Mouse (Mus musculus): Measurements from ENCODE around the gene Ubxn7.
A peak's percentile ranks its signal among the peaks of the same experiment; 100 is the strongest.
"Not testable (repeated sequence)": the region's sequence is repeated elsewhere in the genome, so short reads cannot be mapped to it uniquely, and the experiment has no call there.

Gene Ubxn7

GRCm38 (mm10) chr16:32332040-32332555, at the start of gene Ubxn7:
TSS of gene Ubxn7 (plus strand) at chr16:32332257.
- peak; percentile 89 to 97 for DNase-seq (ENCODE audit: low spot score in 2 of 2)

GRCm38 (mm10) chr16:32282608-32283007, 49.4 kb upstream of the Ubxn7 start:
- no peak for DNase-seq (ENCODE audit: low spot score in 2 of 2)

GRCm38 (mm10) chr16:32291821-32292220, 40.2 kb upstream of the Ubxn7 start:
- DNase-seq (ENCODE audit: low spot score in 2 of 2): no peak

GRCm38 (mm10) chr16:32299617-32300016, 32.4 kb upstream of the Ubxn7 start:
- not testable (repeated sequence) for DNase-seq (ENCODE audit: low spot score in 2 of 2)

- no peak for DNase-seq (ENCODE audit: low spot score in 2 of 2)
Observed at GRCm38 (mm10) chr16:32303046-32303445, 29.0 kb upstream of the Ubxn7 start.

- DNase-seq (ENCODE audit: low spot score in 2 of 2): no peak
Observed at GRCm38 (mm10) chr16:32303886-32304285, 28.2 kb upstream of the Ubxn7 start.

- no peak for DNase-seq (ENCODE audit: low spot score in 2 of 2)
Observed at GRCm38 (mm10) chr16:32311970-32312369, 20.1 kb upstream of the Ubxn7 start.

- DNase-seq (ENCODE audit: low spot score in 2 of 2): no peak
Observed at GRCm38 (mm10) chr16:32312386-32312785, 19.7 kb upstream of the Ubxn7 start.

- DNase-seq (ENCODE audit: low spot score in 2 of 2): no peak
Observed at GRCm38 (mm10) chr16:32312859-32313258, 19.2 kb upstream of the Ubxn7 start.

- DNase-seq (ENCODE audit: low spot score in 2 of 2): no peak
Observed at GRCm38 (mm10) chr16:32316601-32317000, 15.5 kb upstream of the Ubxn7 start.

- no peak for DNase-seq (ENCODE audit: low spot score in 2 of 2)
Observed at GRCm38 (mm10) chr16:32323953-32324352, 8.1 kb upstream of the Ubxn7 start.

GRCm38 (mm10) chr16:32330876-32331670, 984 bp upstream of the Ubxn7 start:
- DNase-seq (ENCODE audit: low spot score in 2 of 2): no peak

GRCm38 (mm10) chr16:32332556-32333511, 777 bp downstream of the Ubxn7 start:
- peak in 1 of 2 experiments; percentile 20 for DNase-seq (ENCODE audit: low spot score in 2 of 2)

GRCm38 (mm10) chr16:32335146-32335545, 3.1 kb downstream of the Ubxn7 start:
- no peak for DNase-seq (ENCODE audit: low spot score in 2 of 2)

GRCm38 (mm10) chr16:32336026-32336780, 4.1 kb downstream of the Ubxn7 start:
- DNase-seq (ENCODE audit: low spot score in 2 of 2): no peak

- DNase-seq (ENCODE audit: low spot score in 2 of 2): no peak
Observed at GRCm38 (mm10) chr16:32337001-32337400, 4.9 kb downstream of the Ubxn7 start.

GRCm38 (mm10) chr16:32340451-32340850, 8.4 kb downstream of the Ubxn7 start:
- DNase-seq (ENCODE audit: low spot score in 2 of 2): no peak

- no peak for DNase-seq (ENCODE audit: low spot score in 2 of 2)
Observed at GRCm38 (mm10) chr16:32345521-32345920, 13.5 kb downstream of the Ubxn7 start.

GRCm38 (mm10) chr16:32350776-32351175, 18.7 kb downstream of the Ubxn7 start:
- no peak for DNase-seq (ENCODE audit: low spot score in 2 of 2)

GRCm38 (mm10) chr16:32363530-32363929, 31.5 kb downstream of the Ubxn7 start:
- DNase-seq (ENCODE audit: low spot score in 2 of 2): no peak

GRCm38 (mm10) chr16:32371351-32371750, 39.3 kb downstream of the Ubxn7 start:
- peak in 1 of 2 experiments; percentile 28 for DNase-seq (ENCODE audit: low spot score in 2 of 2)

- DNase-seq (ENCODE audit: low spot score in 2 of 2): no peak
Observed at GRCm38 (mm10) chr16:32379575-32379974, 47.5 kb downstream of the Ubxn7 start.
